Mouse (Mus musculus) embryonic facial prominence, embryonic 11.5 days (tissue): ENCODE results near the gene Ccdc106. TPM values are rescaled to one million over a fixed set of nuclear protein-coding genes. Genes with fewer than 3 reads are reported as not detected.
"Not testable (repeated sequence)": the region's sequence is repeated elsewhere in the genome, so short reads cannot be mapped to it uniquely, and the experiment has no call there.

ENCODE experiments used
- ATAC-seq: fragments of 200-750 bp; cut with Nextera tagmentation; replicated peaks from 2 replicates; pipeline ENCODE4 v1.8.0; 2017; ENCODE audit warnings: low read depth; ENCODE audit not compliant: insufficient number of reproducible peaks, low FRiP score, low TSS enrichment
- DNase-seq: peaks from one replicate; pipeline ENCODE4 v3.0.0-alpha.2; 2015; ENCODE audit warnings: low spot score
- H3K27ac ChIP-seq: fragments of 300-500 bp; sonication (generic); replicated peaks from 2 replicates; pipeline ENCODE4 v1.5.1; 2014; ENCODE audit warnings: mild to moderate bottlenecking, low read depth, low read length, control low read depth
- H3K27me3 ChIP-seq: fragments of 300-500 bp; sonication (generic); 2 replicates; pipeline ENCODE4 v1.6.1; 2014; ENCODE audit warnings: mild to moderate bottlenecking, low read length, moderate library complexity, mixed read lengths; ENCODE audit not compliant: control insufficient read depth, insufficient read depth
- H3K36me3 ChIP-seq: fragments of 300-500 bp; sonication (generic); replicated peaks from 2 replicates; pipeline ENCODE4 v1.6.1; 2014; ENCODE audit warnings: low read depth, mild to moderate bottlenecking, low read length, moderate library complexity, mixed read lengths; ENCODE audit not compliant: control insufficient read depth, insufficient read depth
- H3K4me1 ChIP-seq: fragments of 300-500 bp; sonication (generic); 2 replicates; pipeline ENCODE4 v1.6.1; 2014; ENCODE audit warnings: low read length, mixed read lengths; ENCODE audit not compliant: control insufficient read depth, insufficient read depth
- H3K4me2 ChIP-seq: fragments of 300-500 bp; sonication (generic); 2 replicates; pipeline ENCODE4 v1.6.1; 2014; ENCODE audit warnings: low read depth, mild to moderate bottlenecking, control low read depth, low read length, moderate library complexity
- H3K4me3 ChIP-seq: fragments of 300-500 bp; sonication (generic); 2 replicates; pipeline ENCODE4 v1.5.1; 2014; ENCODE audit warnings: low read depth, low read length, control low read depth
- H3K9ac ChIP-seq: fragments of 300-500 bp; sonication (generic); replicated peaks from 2 replicates; pipeline ENCODE4 v1.6.1; 2014; ENCODE audit warnings: mild to moderate bottlenecking, control low read depth, low read length
- H3K9me3 ChIP-seq: fragments of 300-500 bp; sonication (generic); replicated peaks from 2 replicates; pipeline ENCODE4 v1.6.1; 2016; ENCODE audit warnings: mild to moderate bottlenecking, low read length, inconsistent platforms, mixed read lengths; ENCODE audit not compliant: control insufficient read depth
- WGBS: fragments of 180-500 bp; shearing (Covaris S2); extraction: QIAGEN DNeasy Blood & Tissue Kit; methylation state at CpG from one replicate; pipeline ENCODE4 v1.1.7; 2014; 5-methylcytosine and 5-hydroxymethylcytosine counted together
- polyA plus RNA-seq: library from polyadenylated mRNA; unstranded; fragments of >200 nt; fragmentation: Nextera tagmentation; extraction: Ambion mirVana; gene quantifications from 2 replicates; pipeline ENCODE4 v1.2.1, GENCODE M21; 2014

Ccdc106 gene
- polyA plus RNA-seq, 1 experiment from 2014 or later, result 15.1 TPM

DNA sequence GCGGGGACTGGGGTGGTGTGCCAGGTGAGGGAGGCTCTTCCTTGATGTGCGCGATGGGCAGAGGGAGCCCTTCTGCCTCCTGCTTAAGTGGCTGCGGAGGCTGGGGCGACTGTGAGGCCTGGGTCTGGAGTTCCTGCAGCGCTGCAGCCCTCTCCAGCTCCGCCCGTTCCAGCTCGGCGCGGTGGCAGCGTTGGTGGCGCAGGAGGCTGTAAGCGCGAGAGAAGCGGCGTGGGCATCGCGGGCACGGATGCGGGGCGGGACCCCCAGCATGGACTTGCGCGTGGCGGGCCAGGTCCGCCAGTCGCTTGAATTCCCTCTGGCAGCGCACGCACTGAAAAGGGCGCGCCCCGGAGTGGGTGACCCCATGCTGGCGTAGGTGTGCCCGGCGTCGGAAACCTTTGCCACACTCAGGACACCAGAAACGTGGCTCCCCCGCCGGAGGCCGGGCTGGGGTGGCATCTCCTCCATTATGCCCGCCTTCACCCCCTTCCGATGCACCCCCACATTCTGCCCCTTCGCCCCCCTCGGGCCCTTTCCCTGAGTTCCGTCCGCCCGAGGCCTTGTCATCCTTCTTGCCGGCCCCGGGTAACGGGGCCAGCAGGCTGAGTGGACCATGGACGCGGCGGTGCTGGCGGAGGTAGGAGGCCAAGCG is 26.9 kb upstream of the Ccdc106 start:
- H3K36me3 ChIP-seq, result peaks cover 4% of the 10 kb centered on the region; the same call in 1 of the 2 replicates
- no peak overlapping the region for H3K4me3 ChIP-seq
- H3K4me2 ChIP-seq, result peak overlapping the region; percentile 21; the same call in 1 of the 2 replicates
- no peak overlapping the region for H3K27ac ChIP-seq
- H3K9me3 ChIP-seq, result no peaks in the 10 kb centered on the region
- DNase-seq, result no peak
- peaks cover 21% of the 10 kb centered on the region for H3K27me3 ChIP-seq
- 29% methylated on average over 44 of the region's 55 CpGs for WGBS
- H3K9ac ChIP-seq, result peak overlapping the region; percentile 9; the same call in 1 of the 2 replicates
- H3K4me1 ChIP-seq, result no peaks in the 10 kb centered on the region
- no peak for ATAC-seq

DNA sequence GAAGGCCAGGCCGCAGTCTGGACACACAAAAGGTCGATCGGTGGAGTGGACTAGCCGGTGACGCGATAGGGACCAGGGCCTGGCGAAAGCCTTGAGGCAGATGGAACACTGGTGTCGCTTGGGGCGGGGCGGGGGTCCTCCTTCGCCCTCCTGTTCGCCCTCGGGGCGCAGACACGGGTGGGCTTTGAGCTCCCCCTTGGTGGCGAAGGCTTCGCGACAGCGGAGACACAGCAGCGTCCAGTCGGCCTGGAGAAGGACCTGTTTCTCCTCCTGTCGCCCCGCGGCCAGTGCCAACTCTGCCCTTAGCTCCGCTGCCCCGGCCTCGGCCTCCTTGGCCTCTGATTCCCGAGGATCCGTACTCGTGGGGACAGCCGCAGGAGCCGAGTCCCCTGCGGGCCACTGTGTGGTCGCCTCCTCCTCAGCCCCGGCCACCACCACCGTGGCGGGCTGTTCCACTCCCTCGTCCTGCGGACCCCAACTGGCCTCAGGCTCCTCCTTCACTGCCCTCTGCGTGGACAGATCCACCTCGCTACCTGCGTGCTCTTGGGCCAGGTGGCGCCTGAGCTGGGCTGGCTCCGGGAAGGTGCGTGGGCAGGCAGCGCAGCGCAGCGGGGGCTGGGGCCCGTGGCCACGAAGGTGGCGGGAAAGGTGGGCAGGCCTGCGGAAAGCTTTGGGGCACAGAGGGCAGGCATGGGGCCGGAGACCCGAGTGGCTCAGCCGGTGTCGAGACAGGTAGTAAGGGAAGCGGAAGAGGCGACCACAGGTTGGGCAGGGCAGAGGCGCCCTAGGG is 26.2 kb upstream of the Ccdc106 start:
- H3K36me3 ChIP-seq, result peaks cover 4% of the 10 kb centered on the region; the same call in 1 of the 2 replicates
- 44% methylated on average over 56 of the region's 59 CpGs for WGBS
- peak overlapping the region; percentile 21; the same call in 1 of the 2 replicates for H3K4me2 ChIP-seq
- no peaks in the 10 kb centered on the region for H3K9me3 ChIP-seq
- H3K4me1 ChIP-seq, result no peaks in the 10 kb centered on the region
- peak overlapping the region; percentile 9; the same call in 1 of the 2 replicates for H3K9ac ChIP-seq
- peak overlapping the region; percentile 8; the same call in 1 of the 2 replicates for H3K4me3 ChIP-seq
- no peak for DNase-seq
- no peak overlapping the region for H3K27ac ChIP-seq
- no peak for ATAC-seq
- peaks cover 21% of the 10 kb centered on the region for H3K27me3 ChIP-seq

DNA sequence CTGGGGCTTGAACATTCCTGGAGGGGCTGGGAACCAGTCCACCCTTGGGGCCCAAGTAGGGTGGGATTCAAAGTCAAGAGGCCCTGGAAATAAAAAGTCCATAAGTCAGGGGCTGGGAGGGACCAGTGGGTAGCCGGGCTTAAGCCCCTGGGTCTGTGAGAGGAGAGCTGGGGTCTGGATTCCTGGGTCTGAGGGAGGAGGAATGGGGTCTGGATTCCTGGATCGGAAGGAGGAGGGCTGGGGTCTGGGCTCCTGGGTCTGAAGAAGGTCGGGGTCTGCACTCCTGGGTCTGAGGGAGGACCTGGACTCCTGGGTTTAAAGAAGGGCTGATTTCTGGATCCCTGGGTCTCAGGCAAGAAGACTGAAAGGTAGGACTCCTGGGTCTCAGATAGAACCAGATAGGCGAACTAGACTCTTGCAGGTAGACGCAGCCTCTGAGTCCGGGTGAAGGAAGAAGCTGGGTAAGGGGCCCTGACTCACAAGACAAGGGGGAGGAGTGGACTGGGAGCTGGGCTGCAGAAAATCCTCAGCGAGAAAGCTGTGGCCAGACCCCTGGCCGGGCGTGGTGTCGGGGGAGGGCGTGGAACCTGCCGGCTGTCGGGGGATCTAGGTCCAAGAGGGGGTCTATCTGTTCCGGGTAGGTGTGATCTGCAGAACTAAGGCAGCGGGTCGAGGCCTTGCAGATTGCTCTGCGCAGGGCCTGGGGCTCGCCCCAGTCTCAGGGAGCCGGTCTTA is 24.9 kb upstream of the Ccdc106 start:
- Histone ChIP-seq H3K9me3 (no peaks in the 10 kb centered on the region), H3K36me3 (peaks cover 4% of the 10 kb centered on the region; the same call in 1 of the 2 replicates), H3K4me1 (no peaks in the 10 kb centered on the region), H3K9ac (peak overlapping the region; percentile 89), H3K27me3 (peaks cover 21% of the 10 kb centered on the region), H3K4me2 (peak overlapping the region; percentile 62), H3K4me3 (peak overlapping the region; percentile 77), H3K27ac (no peak overlapping the region)
- WGBS, result 5% methylated on average over 19 of the region's 19 CpGs
- no peak; the same call in 1 of the 2 replicates for ATAC-seq
- DNase-seq, result no peak

DNA sequence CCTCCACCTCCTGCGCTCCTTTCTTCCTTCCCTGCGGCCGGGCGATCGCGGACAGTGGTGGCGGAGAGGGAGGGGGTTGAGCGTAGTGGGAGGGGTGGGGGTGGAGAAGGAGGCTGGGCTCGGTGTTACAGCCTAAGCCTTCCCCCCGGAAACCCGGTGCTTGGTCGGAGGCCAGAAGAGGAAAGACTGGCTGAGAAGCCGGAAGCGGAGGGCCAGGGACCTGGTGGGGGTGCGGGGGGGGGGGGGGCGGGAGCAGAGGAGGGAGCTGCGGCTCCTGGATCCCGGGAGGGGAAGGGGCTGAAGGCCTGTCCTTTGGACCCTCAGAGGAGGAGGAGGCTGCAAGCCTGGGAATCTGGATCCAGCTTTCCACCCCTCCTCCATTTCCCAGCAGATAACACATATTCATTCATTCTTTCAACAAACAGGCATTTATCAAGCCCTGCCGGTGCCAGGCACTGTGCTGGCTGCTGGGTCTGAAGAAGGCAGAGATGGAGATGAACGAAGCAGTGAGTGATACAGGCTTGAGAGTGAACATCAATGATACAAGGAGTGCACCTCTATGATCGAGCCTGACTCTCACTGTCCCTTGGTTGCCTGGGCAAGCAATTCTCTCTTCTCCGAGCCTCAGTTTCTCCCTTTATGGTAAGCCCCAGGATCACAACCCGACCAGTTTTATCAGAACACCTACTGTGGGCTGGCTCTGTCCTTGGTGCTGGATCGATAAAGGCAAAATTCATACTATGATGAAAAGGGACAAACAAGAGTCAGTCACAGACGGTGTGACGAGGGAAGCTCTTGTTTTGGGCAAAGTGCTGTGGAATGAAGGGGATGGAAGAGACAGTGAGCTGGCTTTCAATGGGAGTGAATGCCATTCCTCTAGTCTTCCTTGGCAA is 24.1 kb upstream of the Ccdc106 start, which contains the start of gene Zfp579:
Gene Zfp579 (minus strand): TSS at position 156 of the 893 bp plus-strand sequence.
- DNase-seq (peak; percentile 92), ATAC-seq (peak; percentile 85)
- 6% methylated on average over 18 of the region's 26 CpGs for WGBS
- Histone ChIP-seq H3K27ac (no peak within 1 kb of the TSS), H3K9ac (peak within 1 kb of the TSS; percentile 89), H3K36me3 (peaks cover 4% of the 10 kb centered on the region; the same call in 1 of the 2 replicates), H3K4me2 (peak within 1 kb of the TSS; percentile 62), H3K4me1 (no peaks in the 10 kb centered on the region), H3K4me3 (peak within 1 kb of the TSS; percentile 77), H3K9me3 (no peaks in the 10 kb centered on the region), H3K27me3 (peaks cover 21% of the 10 kb centered on the region)

DNA sequence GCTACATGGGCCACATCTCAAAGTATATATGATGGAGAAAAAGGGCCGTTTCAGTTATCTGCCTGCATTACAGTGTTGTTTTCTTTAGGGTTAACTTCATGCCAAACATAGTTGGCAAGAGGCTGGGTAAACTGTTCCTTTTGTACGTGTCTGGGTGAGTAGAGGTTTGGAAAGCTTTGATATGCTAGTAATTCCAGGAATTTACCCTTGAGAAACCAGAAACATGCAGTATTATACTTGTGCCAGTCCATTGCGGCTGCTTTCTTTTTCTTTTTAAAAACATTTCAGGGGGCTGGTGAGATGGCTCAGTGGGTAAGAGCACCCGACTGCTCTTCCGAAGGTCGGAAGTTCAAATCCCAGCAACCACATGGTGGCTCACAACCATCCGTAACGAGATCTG is 23.4 kb upstream of the Ccdc106 start:
- ATAC-seq (no peak), DNase-seq (no peak)
- no peak overlapping the region for H3K9ac ChIP-seq
- H3K4me2 ChIP-seq, result peak overlapping the region; percentile 62
- H3K4me1 ChIP-seq, result no peaks in the 10 kb centered on the region
- H3K27me3 ChIP-seq, result peaks cover 21% of the 10 kb centered on the region
- 69% methylated on average over 8 of the region's 8 CpGs for WGBS
- peaks cover 4% of the 10 kb centered on the region; the same call in 1 of the 2 replicates for H3K36me3 ChIP-seq
- peak overlapping the region; percentile 77 for H3K4me3 ChIP-seq
- H3K9me3 ChIP-seq, result no peaks in the 10 kb centered on the region
- H3K27ac ChIP-seq, result no peak overlapping the region

DNA sequence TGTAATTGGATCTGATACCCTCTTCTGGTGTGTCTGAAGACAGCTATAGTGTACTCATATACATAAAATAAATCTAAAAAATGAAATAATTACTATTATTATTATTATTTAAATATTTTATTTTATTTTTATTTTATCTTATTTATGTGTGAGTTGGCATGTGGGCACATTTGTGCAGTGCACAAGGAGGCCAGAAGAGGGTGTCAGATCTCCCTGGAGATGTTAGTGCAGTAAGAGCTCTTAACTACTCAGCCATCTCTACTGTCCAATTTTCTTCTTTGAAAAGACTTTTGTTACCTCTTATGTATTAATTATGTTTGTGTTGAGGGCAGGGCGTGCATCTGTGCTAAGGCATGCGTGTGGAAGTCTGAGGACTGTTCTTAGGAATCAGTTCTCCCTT is 20.5 kb upstream of the Ccdc106 start:
- Histone ChIP-seq H3K36me3 (no peaks in the 10 kb centered on the region), H3K4me1 (no peaks in the 10 kb centered on the region), H3K9me3 (no peaks in the 10 kb centered on the region), H3K9ac (no peak overlapping the region), H3K27me3 (no peaks in the 10 kb centered on the region; the same call in 1 of the 2 replicates), H3K4me3 (no peak overlapping the region), H3K27ac (no peak overlapping the region), H3K4me2 (no peak overlapping the region)
- 73% methylated on average over 2 of the region's 2 CpGs for WGBS
- no peak for ATAC-seq
- no peak for DNase-seq

DNA sequence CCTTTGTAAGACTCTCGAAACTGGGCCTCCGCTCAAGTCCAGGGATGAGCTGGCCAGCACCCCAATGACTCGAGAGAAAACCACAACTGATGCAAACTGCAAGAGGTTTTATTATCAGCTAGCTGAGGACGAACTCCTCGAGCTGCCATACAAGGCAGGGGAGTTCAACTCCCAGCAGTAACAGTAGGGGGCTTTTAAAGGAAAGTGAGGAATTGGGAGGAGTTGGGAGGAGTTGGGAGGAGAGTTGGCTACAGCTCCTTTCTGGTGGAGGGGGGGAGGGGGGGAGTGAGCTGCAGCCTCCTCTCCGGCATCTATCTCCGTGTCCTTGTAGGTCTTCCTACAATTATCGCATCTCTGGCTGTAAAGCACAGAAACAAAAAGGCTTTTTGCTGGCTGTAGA is 17.5 kb upstream of the Ccdc106 start:
- H3K27ac ChIP-seq, H3K9ac ChIP-seq, H3K4me3 ChIP-seq, H3K27me3 ChIP-seq, DNase-seq, ATAC-seq, H3K4me1 ChIP-seq, H3K4me2 ChIP-seq, H3K9me3 ChIP-seq: not testable (repeated sequence)
- WGBS, result 68% methylated on average over 8 of the region's 8 CpGs
- H3K36me3 ChIP-seq, result peaks cover 12% of the 10 kb centered on the region
